Mouse (Mus musculus): ENCODE data around the gene Foxa1.

DNA sequence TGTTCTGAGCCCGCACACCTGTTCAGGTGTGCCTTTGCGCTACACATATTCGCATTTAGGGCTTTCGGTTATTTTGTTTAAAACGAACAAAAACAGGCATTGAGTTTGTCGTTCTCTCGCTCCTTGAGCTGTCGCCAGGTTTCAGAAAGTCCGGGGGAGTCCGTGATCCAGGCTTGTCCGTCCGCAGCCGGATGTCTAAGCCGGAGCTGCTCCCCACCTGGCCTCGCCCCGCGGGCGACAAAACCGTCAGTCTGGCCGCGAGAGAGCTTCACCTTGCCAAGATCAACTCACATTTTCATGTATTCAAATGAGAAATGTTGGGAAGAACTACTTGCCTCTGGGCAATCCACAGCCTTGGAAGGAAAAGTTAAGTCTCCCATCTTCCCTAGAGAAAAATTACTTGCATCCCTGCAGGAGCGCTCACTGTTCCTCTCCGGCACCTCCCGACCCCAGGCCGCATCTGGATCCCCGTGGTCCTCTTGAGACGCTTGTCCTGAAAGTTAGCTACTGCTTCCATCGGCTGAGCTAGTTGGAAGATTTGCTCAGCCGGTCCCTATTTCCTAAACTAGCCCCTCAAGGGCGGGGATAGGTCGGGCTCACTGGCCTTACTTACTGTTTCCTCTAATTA is 3.6 kb upstream of the Foxa1 start:
- TF ChIP-seq CTCF (conservative IDR thresholded peaks at IDR 0.05; ENCODE audit: low read length), result no peak
- TF ChIP-seq NANOG (IDR thresholded peaks at IDR 0.05; ENCODE audit: borderline replicate concordance, low read length), result no peak

Data from E14TG2a.4 (cell line).